Mouse (Mus musculus) thymus, adult 2 months (tissue): Measurements from ENCODE around the gene Enc1. TPM values are rescaled to one million over a fixed set of nuclear protein-coding genes. Genes with fewer than 3 reads are reported as not detected.

Experiments
- DNase-seq: peaks from one replicate; pipeline ENCODE4 v3.0.0; 2021
- H3K27ac ChIP-seq: fragments of 200-500 bp; 2 replicates; pipeline ENCODE4 v1.5.1; 2012; ENCODE audit warnings: low read length, control low read depth; ENCODE audit not compliant: control insufficient read depth, insufficient read depth
- H3K27me3 ChIP-seq: fragments of 200-500 bp; 2 replicates; pipeline ENCODE4 v1.6.1; 2012; ENCODE audit warnings: mild to moderate bottlenecking, low read length, moderate library complexity, mixed read lengths; ENCODE audit not compliant: control insufficient read depth, insufficient read depth
- H3K36me3 ChIP-seq: fragments of 200-500 bp; 2 replicates; pipeline ENCODE4 v1.6.1; 2012; ENCODE audit warnings: mild to moderate bottlenecking, low read length, moderate library complexity; ENCODE audit not compliant: control insufficient read depth, insufficient read depth
- H3K4me1 ChIP-seq: fragments of 200-500 bp; replicated peaks from 2 replicates; pipeline ENCODE4 v1.6.1; 2012; ENCODE audit warnings: low read length; ENCODE audit not compliant: control insufficient read depth, insufficient read depth
- H3K4me3 ChIP-seq: fragments of 200-500 bp; 2 replicates; pipeline ENCODE4 v1.5.1; 2012; ENCODE audit warnings: mild to moderate bottlenecking, low read length, control low read depth, moderate library complexity; ENCODE audit not compliant: control insufficient read depth, insufficient read depth
- CTCF ChIP-seq: fragments of 200-500 bp; IDR thresholded peaks from 2 replicates; pipeline ENCODE4 v1.5.1; 2012; ENCODE audit warnings: mild to moderate bottlenecking, control low read depth, low read length, moderate library complexity, borderline replicate concordance; ENCODE audit not compliant: control insufficient read depth, poor library complexity, insufficient read depth; ENCODE audit errors: extremely low read depth
- POLR2A ChIP-seq: fragments of 200-500 bp; IDR thresholded peaks from 2 replicates; pipeline ENCODE4 v1.6.1; 2012; ENCODE audit warnings: mild to moderate bottlenecking, low read length, control low read depth, moderate library complexity; ENCODE audit not compliant: control insufficient read depth, poor library complexity, insufficient read depth; ENCODE audit errors: extremely low read depth
- WGBS: fragments of 180-500 bp; shearing (Covaris S2); methylation state at CpG from one replicate; pipeline ENCODE4 v1.1.7; 2018; 5-methylcytosine and 5-hydroxymethylcytosine counted together
- polyA plus RNA-seq: library from polyadenylated mRNA; depleted of rRNA; stranded (reverse); fragments of >200 nt; gene quantifications from 2 replicates; pipeline ENCODE4 v1.2.3, GENCODE M21; 2012

Enc1 gene
- polyA plus RNA-seq, 1 experiment, result 7.6 TPM

GRCm38 (mm10) chr13:97240279-97240964 lies 483 bp upstream of the Enc1 start:
- peak; percentile 59 for DNase-seq
- TF ChIP-seq POLR2A (no peak), CTCF (no peak)
- H3K36me3 ChIP-seq, result 0 out of 2 replicates have a peak, but pooled peaks cover 2% of the 10 kb centered on the region
- peak overlapping the region; percentile 9; the same call in 1 of the 2 replicates for H3K27ac ChIP-seq
- peak overlapping the region; percentile 80 for H3K4me3 ChIP-seq
- WGBS, result under 1% methylated on average over 36 of the region's 36 CpGs
- H3K27me3 ChIP-seq, result no peaks in the 10 kb centered on the region
- peaks cover 23% of the 10 kb centered on the region for H3K4me1 ChIP-seq

GRCm38 (mm10) chr13:97241787-97242280 lies 929 bp downstream of the Enc1 start:
- WGBS, result 4% methylated on average over 20 of the region's 20 CpGs
- H3K27me3 ChIP-seq, result no peaks in the 10 kb centered on the region
- H3K4me3 ChIP-seq, result peak overlapping the region; percentile 80
- no peak for TF ChIP-seq CTCF
- no peak for TF ChIP-seq POLR2A
- peaks cover 3% of the 10 kb centered on the region for H3K36me3 ChIP-seq
- H3K4me1 ChIP-seq, result peaks cover 23% of the 10 kb centered on the region
- H3K27ac ChIP-seq, result 0 out of 2 replicates have a peak overlapping the region, but pooled peaks have one; percentile 4
- DNase-seq, result peak; percentile 13

GRCm38 (mm10) chr13:97242716-97243115 lies 1.8 kb downstream of the Enc1 start:
- Histone ChIP-seq H3K36me3 (peaks cover 3% of the 10 kb centered on the region), H3K4me1 (peaks cover 23% of the 10 kb centered on the region), H3K27ac (no peak overlapping the region), H3K27me3 (no peaks in the 10 kb centered on the region), H3K4me3 (no peak overlapping the region; the same call in 1 of the 2 replicates)
- DNase-seq, result peak; percentile 19
- TF ChIP-seq POLR2A, result no peak
- WGBS, result 39% methylated on average over 6 of the region's 6 CpGs

- H3K27ac ChIP-seq, result no peak overlapping the region
Measured at GRCm38 (mm10) chr13:97243962-97244711, 3.2 kb downstream of the Enc1 start.

GRCm38 (mm10) chr13:97244712-97245105 lies 3.8 kb downstream of the Enc1 start:
- Histone ChIP-seq H3K36me3 (peaks cover 3% of the 10 kb centered on the region), H3K4me3 (no peak overlapping the region), H3K27me3 (no peaks in the 10 kb centered on the region), H3K27ac (no peak overlapping the region), H3K4me1 (peaks cover 25% of the 10 kb centered on the region)
- no peak for DNase-seq
- no peak for TF ChIP-seq POLR2A
- no peak for TF ChIP-seq CTCF
- 92% methylated on average over 11 of the region's 11 CpGs for WGBS

More at GRCm38 (mm10) chr13:97243962-97244711, 3.2 kb downstream of the Enc1 start:
- Histone ChIP-seq H3K27me3 (no peaks in the 10 kb centered on the region), H3K36me3 (peaks cover 3% of the 10 kb centered on the region), H3K4me1 (peaks cover 24% of the 10 kb centered on the region), H3K4me3 (no peak overlapping the region)
- 70% methylated on average over 15 of the region's 15 CpGs for WGBS
- no peak for DNase-seq
- TF ChIP-seq POLR2A, result no peak
- TF ChIP-seq CTCF, result no peak

GRCm38 (mm10) chr13:97245157-97245556 lies 4.3 kb downstream of the Enc1 start:
- Histone ChIP-seq H3K4me1 (peaks cover 23% of the 10 kb centered on the region), H3K36me3 (peaks cover 3% of the 10 kb centered on the region), H3K4me3 (no peak overlapping the region), H3K27me3 (no peaks in the 10 kb centered on the region), H3K27ac (no peak overlapping the region)
- no peak for DNase-seq
- 94% methylated on average over 12 of the region's 12 CpGs for WGBS
- TF ChIP-seq CTCF (no peak), POLR2A (no peak)
